Mouse (Mus musculus): Measurements from ENCODE around the gene Ypel1. TPM values are rescaled to one million over a fixed set of nuclear protein-coding genes. Genes with fewer than 3 reads are reported as not detected.

Gene Ypel1
- polyA plus RNA-seq, 1 experiment from 2014 or later, result 10.6 TPM

GRCm38 (mm10) chr16:17124119-17124870, 54.8 kb downstream of the Ypel1 start:
- DNase-seq (ENCODE audit: low spot score) (no peak), ATAC-seq (no peak)
- no peak overlapping the region for H3K27ac ChIP-seq (ENCODE audit: low read length)
- no peaks in the 10 kb centered on the region for H3K9me3 ChIP-seq (ENCODE audit: low read length)
- WGBS, result 8% methylated on average over 22 of the region's 22 CpGs
- H3K4me1 ChIP-seq (ENCODE audit: insufficient read depth, low read depth, low read length), result peaks cover 10% of the 10 kb centered on the region
- no peak overlapping the region for H3K9ac ChIP-seq (replicated peaks; ENCODE audit: low read depth)
- TF ChIP-seq EP300 (IDR thresholded peaks at IDR 0.05), result no peak
- no peak for TF ChIP-seq CTCF (IDR thresholded peaks at IDR 0.05)
- H3K4me2 ChIP-seq (replicated peaks; ENCODE audit: low read depth, low read length), result peak overlapping the region; percentile 55
- H3K27me3 ChIP-seq (replicated peaks; ENCODE audit: insufficient read depth, low read length), result no peaks in the 10 kb centered on the region
- no peaks in the 10 kb centered on the region for H3K36me3 ChIP-seq (ENCODE audit: insufficient read depth, low read length)
- H3K4me3 ChIP-seq (ENCODE audit: low read depth, low read length), result peak overlapping the region; percentile 8

- WGBS, result 2% methylated on average over 25 of the region's 25 CpGs
Observed at GRCm38 (mm10) chr16:17124871-17125520, 55.5 kb downstream of the Ypel1 start, which contains the start of gene 2610318N02Rik. Gene 2610318N02Rik (minus strand): TSS chr16:17125167.

GRCm38 (mm10) chr16:17127292-17127691, 57.8 kb downstream of the Ypel1 start:
- Histone ChIP-seq H3K9ac (replicated peaks; ENCODE audit: low read depth) (no peak overlapping the region), H3K36me3 (ENCODE audit: insufficient read depth, low read length) (no peaks in the 10 kb centered on the region), H3K27ac (ENCODE audit: low read length) (no peak overlapping the region), H3K9me3 (ENCODE audit: low read length) (no peaks in the 10 kb centered on the region), H3K4me1 (ENCODE audit: insufficient read depth, low read depth, low read length) (peaks cover 13% of the 10 kb centered on the region), H3K4me2 (replicated peaks; ENCODE audit: low read depth, low read length) (no peak overlapping the region), H3K27me3 (replicated peaks; ENCODE audit: insufficient read depth, low read length) (no peaks in the 10 kb centered on the region), H3K4me3 (ENCODE audit: low read depth, low read length) (no peak overlapping the region)
- TF ChIP-seq EP300 (IDR thresholded peaks at IDR 0.05) (no peak), CTCF (IDR thresholded peaks at IDR 0.05) (peak; percentile 82)
- ATAC-seq (no peak), DNase-seq (ENCODE audit: low spot score) (peak; percentile 48)
- WGBS, result 91% methylated on average over 1 of the region's 1 CpGs

More at GRCm38 (mm10) chr16:17124871-17125520, 55.5 kb downstream of the Ypel1 start, which contains the start of gene 2610318N02Rik:
- Histone ChIP-seq H3K27me3 (replicated peaks; ENCODE audit: insufficient read depth, low read length) (no peaks in the 10 kb centered on the region), H3K4me3 (ENCODE audit: low read depth, low read length) (peak within 1 kb of the TSS; percentile 8), H3K4me2 (replicated peaks; ENCODE audit: low read depth, low read length) (peak within 1 kb of the TSS; percentile 55), H3K4me1 (ENCODE audit: insufficient read depth, low read depth, low read length) (peaks cover 10% of the 10 kb centered on the region), H3K9me3 (ENCODE audit: low read length) (no peaks in the 10 kb centered on the region), H3K36me3 (ENCODE audit: insufficient read depth, low read length) (no peaks in the 10 kb centered on the region), H3K9ac (replicated peaks; ENCODE audit: low read depth) (no peak within 1 kb of the TSS), H3K27ac (ENCODE audit: low read length) (no peak within 1 kb of the TSS)
- TF ChIP-seq CTCF (IDR thresholded peaks at IDR 0.05) (0 out of 2 replicates have a peak, but pooled peaks have one; percentile 3), EP300 (IDR thresholded peaks at IDR 0.05) (no peak)
- DNase-seq (ENCODE audit: low spot score), result peak; percentile 89
- peak; percentile 94 for ATAC-seq

GRCm38 (mm10) chr16:17131191-17132088, 61.9 kb downstream of the Ypel1 start:
- Histone ChIP-seq H3K4me3 (ENCODE audit: low read depth, low read length) (peak overlapping the region; percentile 55), H3K27ac (ENCODE audit: low read length) (no peak overlapping the region), H3K4me1 (ENCODE audit: insufficient read depth, low read depth, low read length) (0 out of 2 replicates have a peak, but pooled peaks cover 3% of the 10 kb centered on the region), H3K36me3 (ENCODE audit: insufficient read depth, low read length) (no peaks in the 10 kb centered on the region), H3K27me3 (replicated peaks; ENCODE audit: insufficient read depth, low read length) (no peaks in the 10 kb centered on the region), H3K9ac (replicated peaks; ENCODE audit: low read depth) (peak overlapping the region; percentile 13; the same call in 1 of the 2 replicates), H3K4me2 (replicated peaks; ENCODE audit: low read depth, low read length) (peak overlapping the region; percentile 95), H3K9me3 (ENCODE audit: low read length) (no peaks in the 10 kb centered on the region)
- TF ChIP-seq EP300 (IDR thresholded peaks at IDR 0.05), result no peak
- TF ChIP-seq CTCF (IDR thresholded peaks at IDR 0.05), result no peak
- ATAC-seq (no peak), DNase-seq (ENCODE audit: low spot score) (no peak)
- 3% methylated on average over 42 of the region's 43 CpGs for WGBS

GRCm38 (mm10) chr16:17132089-17132905, 62.8 kb downstream of the Ypel1 start, which contains the start of gene Sdf2l1:
Gene Sdf2l1 (minus strand): TSS chr16:17132383.
- Histone ChIP-seq H3K4me2 (replicated peaks; ENCODE audit: low read depth, low read length) (peak within 1 kb of the TSS; percentile 95), H3K9me3 (ENCODE audit: low read length) (no peaks in the 10 kb centered on the region), H3K36me3 (ENCODE audit: insufficient read depth, low read length) (no peaks in the 10 kb centered on the region), H3K9ac (replicated peaks; ENCODE audit: low read depth) (peak within 1 kb of the TSS; percentile 13; the same call in 1 of the 2 replicates), H3K27ac (ENCODE audit: low read length) (no peak within 1 kb of the TSS), H3K27me3 (replicated peaks; ENCODE audit: insufficient read depth, low read length) (no peaks in the 10 kb centered on the region), H3K4me3 (ENCODE audit: low read depth, low read length) (peak within 1 kb of the TSS; percentile 55), H3K4me1 (ENCODE audit: insufficient read depth, low read depth, low read length) (0 out of 2 replicates have a peak, but pooled peaks cover 3% of the 10 kb centered on the region)
- under 1% methylated on average over 46 of the region's 47 CpGs for WGBS
- TF ChIP-seq CTCF (IDR thresholded peaks at IDR 0.05) (peak; percentile 60), EP300 (IDR thresholded peaks at IDR 0.05) (no peak)
- DNase-seq (ENCODE audit: low spot score) (peak; percentile 99), ATAC-seq (peak; percentile 99)

Measured in lung, postnatal 0 days (tissue).